Mouse (Mus musculus): Measurements from ENCODE around the gene Ifit3b. TPM values are rescaled to one million over a fixed set of nuclear protein-coding genes. Genes with fewer than 3 reads are reported as not detected.
A peak's percentile ranks its signal among the peaks of the same experiment; 100 is the strongest.

Gene Ifit3b
- total RNA-seq, 1 experiment from 2014 or later: 2.7 TPM

GRCm38 (mm10) chr19:34662067-34662507 lies 54.3 kb downstream of the Ifit3b start:
- peak; percentile 74; the same call in 1 of the 2 replicates for ATAC-seq (replicated peaks; ENCODE audit: insufficient number of reproducible peaks, low FRiP score, low TSS enrichment, poor library complexity, severe bottlenecking)

- ATAC-seq (replicated peaks; ENCODE audit: insufficient number of reproducible peaks, low FRiP score, low TSS enrichment, poor library complexity, severe bottlenecking): no peak
Measured at GRCm38 (mm10) chr19:34662740-34663139, 55.0 kb downstream of the Ifit3b start.

Other genes starting within 250 kb of the Ifit3b start
- not detected in 3 replicates for gene Ch25h, start 132.8 kb upstream of the Ifit3b start, total RNA-seq (2017)
- gene Lipa, start 80.5 kb upstream of the Ifit3b start, total RNA-seq (2017): 71.6 to 118 TPM (median 98.2 TPM) in 3 replicates
- 13.1 to 32.7 TPM (median 16.9 TPM) in 3 replicates for gene Ifit2, start 57.3 kb upstream of the Ifit3b start, total RNA-seq (2017)
- 11.5 to 16.9 TPM (median 15.2 TPM) in 3 replicates for gene Ifit3, start 24.4 kb upstream of the Ifit3b start, total RNA-seq (2017)
- gene Ifit1bl1, start 6.0 kb upstream of the Ifit3b start, total RNA-seq (2017): 1.6 to 6.7 TPM (median 6.6 TPM) in 3 replicates
- gene Ifit1bl2, start 32.8 kb downstream of the Ifit3b start, total RNA-seq (2017): 0.78 to 1.8 TPM (median 1.7 TPM) in 3 replicates
- 0.86 to 4.6 TPM (median 2.9 TPM) in 3 replicates for gene Ifit1, start 32.9 kb downstream of the Ifit3b start, total RNA-seq (2017)
- 0.43 TPM in 1 of 3 replicates, not detected in the others for gene Slc16a12, start 139.3 kb downstream of the Ifit3b start, total RNA-seq (2017)

Measured in monocyte, adult 5-6 weeks (primary cell).